Mouse (Mus musculus): ENCODE data around the gene Hnrnpk. TPM values are rescaled to one million over a fixed set of nuclear protein-coding genes. Genes with fewer than 3 reads are reported as not detected.
"Not testable (repeated sequence)": the region's sequence is repeated elsewhere in the genome, so short reads cannot be mapped to it uniquely, and the experiment has no call there.

Gene Hnrnpk
- total RNA-seq, 4 experiments from 2014 or later = 405 to 444 (median 422) TPM

- DNase-seq (ENCODE audit: low spot score) = no peak
Observed at GRCm38 (mm10) chr13:58389324-58389951, 13.7 kb downstream of the Hnrnpk start.

- DNase-seq (ENCODE audit: low spot score) = no peak
Observed at GRCm38 (mm10) chr13:58388379-58388778, 14.8 kb downstream of the Hnrnpk start.

- DNase-seq (ENCODE audit: low spot score) = peak; percentile 66
Observed at GRCm38 (mm10) chr13:58387948-58388347, 15.2 kb downstream of the Hnrnpk start.

GRCm38 (mm10) chr13:58385547-58385920, 17.6 kb downstream of the Hnrnpk start:
- no peak for DNase-seq (ENCODE audit: low spot score)

- DNase-seq (ENCODE audit: low spot score) = peak; percentile 42
Observed at GRCm38 (mm10) chr13:58384779-58385546, 18.2 kb downstream of the Hnrnpk start, which contains the start of gene 2210016F16Rik. Gene 2210016F16Rik, minus strand, starts transcription at chr13:58385225.

GRCm38 (mm10) chr13:58384371-58384770, 18.8 kb downstream of the Hnrnpk start:
- DNase-seq (ENCODE audit: low spot score) = no peak

- no peak for DNase-seq (ENCODE audit: low spot score)
Observed at GRCm38 (mm10) chr13:58373153-58373470, 30.0 kb downstream of the Hnrnpk start.

- DNase-seq (ENCODE audit: low spot score) = no peak
Observed at GRCm38 (mm10) chr13:58372278-58373152, 30.6 kb downstream of the Hnrnpk start.

- no peak for DNase-seq (ENCODE audit: low spot score)
Observed at GRCm38 (mm10) chr13:58368835-58369234, 34.3 kb downstream of the Hnrnpk start.

GRCm38 (mm10) chr13:58367641-58368040, 35.5 kb downstream of the Hnrnpk start:
- no peak for DNase-seq (ENCODE audit: low spot score)

- DNase-seq (ENCODE audit: low spot score) = no peak
Observed at GRCm38 (mm10) chr13:58366373-58366772, 36.8 kb downstream of the Hnrnpk start.

GRCm38 (mm10) chr13:58365179-58365578, 38.0 kb downstream of the Hnrnpk start:
- DNase-seq (ENCODE audit: low spot score) = not testable (repeated sequence)

- DNase-seq (ENCODE audit: low spot score) = no peak
Observed at GRCm38 (mm10) chr13:58364353-58365175, 38.6 kb downstream of the Hnrnpk start.

GRCm38 (mm10) chr13:58359304-58359653, 43.9 kb downstream of the Hnrnpk start:
- no peak for DNase-seq (ENCODE audit: low spot score)

- DNase-seq (ENCODE audit: low spot score) = peak; percentile 73
Observed at GRCm38 (mm10) chr13:58358629-58359303, 44.4 kb downstream of the Hnrnpk start, which contains the start of gene Kif27. Gene Kif27, minus strand, starts transcription at chr13:58359122.

- DNase-seq (ENCODE audit: low spot score) = no peak
Observed at GRCm38 (mm10) chr13:58352996-58353395, 50.1 kb downstream of the Hnrnpk start.

- DNase-seq (ENCODE audit: low spot score) = no peak
Observed at GRCm38 (mm10) chr13:58350606-58351005, 52.5 kb downstream of the Hnrnpk start.

GRCm38 (mm10) chr13:58344505-58344904, 58.6 kb downstream of the Hnrnpk start:
- DNase-seq (ENCODE audit: low spot score) = no peak

Measured in heart, adult 8-10 months (tissue).